Mouse (Mus musculus): ENCODE measurements around the gene Bnip2. TPM values are rescaled to one million over a fixed set of nuclear protein-coding genes. Genes with fewer than 3 reads are reported as not detected.

Bnip2 gene
- total and polyA plus RNA-seq, 2 experiments from 2014 or later, result 33.2 to 44.3 TPM

DNA sequence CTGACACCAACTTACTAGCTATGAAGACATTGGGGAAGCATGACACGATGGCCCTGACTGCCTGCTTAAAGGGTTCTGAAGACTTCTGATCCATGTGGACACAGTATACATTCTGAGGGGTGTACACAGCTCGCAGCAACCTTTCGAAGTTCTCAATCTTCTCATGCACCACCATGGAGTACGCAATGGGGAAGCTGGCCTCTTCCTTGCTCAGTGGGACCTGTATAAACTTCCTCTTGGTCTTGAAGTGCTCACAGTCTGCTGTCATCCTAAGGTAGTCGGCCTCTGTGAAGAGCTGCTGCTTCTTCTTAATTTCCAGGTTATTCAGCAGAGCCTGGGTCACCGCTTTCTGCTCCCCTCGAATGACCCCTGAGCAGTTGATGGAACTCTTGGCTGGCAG lies 45.4 kb downstream of the Bnip2 start:
- Histone ChIP-seq H3K4me1 (ENCODE audit: insufficient read depth, low read length) (no peaks in the 10 kb centered on the region), H3K9me3 (ENCODE audit: low read length) (no peaks in the 10 kb centered on the region), H3K9ac (replicated peaks; ENCODE audit: low read length) (no peak overlapping the region), H3K36me3 (ENCODE audit: insufficient read depth, low read length) (no peaks in the 10 kb centered on the region), H3K4me2 (ENCODE audit: low read depth, low read length) (no peak overlapping the region), H3K27ac (no peak overlapping the region), H3K27me3 (ENCODE audit: insufficient read depth, low read length) (no peaks in the 10 kb centered on the region), H3K4me3 (ENCODE audit: low read length) (no peak overlapping the region)
- no peak for TF ChIP-seq CTCF (IDR thresholded peaks at IDR 0.05; ENCODE audit: low read depth)
- WGBS, result 88% methylated on average over 7 of the region's 7 CpGs
- ATAC-seq (no peak), DNase-seq (ENCODE audit: low spot score) (no peak)

GRCm38 (mm10) chr9:70036646-70037045 lies 47.4 kb downstream of the Bnip2 start:
- no peak for ATAC-seq
- Histone ChIP-seq H3K4me1 (ENCODE audit: insufficient read depth, low read length) (no peaks in the 10 kb centered on the region), H3K9ac (replicated peaks; ENCODE audit: low read length) (no peak overlapping the region), H3K36me3 (ENCODE audit: insufficient read depth, low read length) (no peaks in the 10 kb centered on the region), H3K27ac (no peak overlapping the region), H3K27me3 (ENCODE audit: insufficient read depth, low read length) (no peaks in the 10 kb centered on the region), H3K4me3 (ENCODE audit: low read length) (no peak overlapping the region), H3K9me3 (ENCODE audit: low read length) (no peaks in the 10 kb centered on the region), H3K4me2 (ENCODE audit: low read depth, low read length) (no peak overlapping the region)
- TF ChIP-seq CTCF (IDR thresholded peaks at IDR 0.05; ENCODE audit: low read depth), result no peak
- no peak for DNase-seq (ENCODE audit: low spot score)
- WGBS, result 78% methylated on average over 4 of the region's 4 CpGs

DNA sequence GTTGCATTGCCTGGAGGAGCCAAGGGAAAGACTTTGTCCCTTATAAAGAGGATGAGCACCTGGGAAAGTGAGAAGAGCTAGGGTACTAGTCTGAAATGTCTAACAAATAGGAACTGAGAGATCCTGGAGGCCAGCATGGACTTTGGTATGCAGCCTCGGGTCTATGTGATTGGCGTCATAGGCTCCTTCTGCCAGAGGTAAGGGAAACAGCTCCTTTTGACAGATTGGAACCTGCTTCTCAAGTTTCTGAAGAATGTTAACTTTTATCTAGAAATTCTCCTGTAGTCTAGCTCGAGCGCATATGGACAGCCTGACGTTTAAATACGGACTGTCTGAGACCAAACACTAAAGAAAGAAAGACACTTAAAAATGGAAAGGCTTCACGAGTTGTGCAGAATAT lies 48.7 kb downstream of the Bnip2 start, which contains the start of gene Gcnt3:
Gene Gcnt3 (minus strand): TSS at position 101 of the 400 bp plus-strand sequence.
- no peak for TF ChIP-seq CTCF (IDR thresholded peaks at IDR 0.05; ENCODE audit: low read depth)
- H3K9ac ChIP-seq (replicated peaks; ENCODE audit: low read length), result no peak within 1 kb of the TSS
- WGBS, result 96% methylated on average over 7 of the region's 7 CpGs
- no peak within 1 kb of the TSS for H3K4me3 ChIP-seq (ENCODE audit: low read length)
- no peak within 1 kb of the TSS for H3K4me2 ChIP-seq (ENCODE audit: low read depth, low read length)
- ATAC-seq, result no peak
- H3K36me3 ChIP-seq (ENCODE audit: insufficient read depth, low read length), result no peaks in the 10 kb centered on the region
- no peaks in the 10 kb centered on the region for H3K27me3 ChIP-seq (ENCODE audit: insufficient read depth, low read length)
- no peaks in the 10 kb centered on the region for H3K9me3 ChIP-seq (ENCODE audit: low read length)
- H3K27ac ChIP-seq, result no peak within 1 kb of the TSS
- no peak for DNase-seq (ENCODE audit: low spot score)
- H3K4me1 ChIP-seq (ENCODE audit: insufficient read depth, low read length), result no peaks in the 10 kb centered on the region

- no peak overlapping the region for H3K4me2 ChIP-seq (ENCODE audit: low read depth, low read length)
- no peaks in the 10 kb centered on the region for H3K27me3 ChIP-seq (ENCODE audit: insufficient read depth, low read length)
- H3K36me3 ChIP-seq (ENCODE audit: insufficient read depth, low read length), result no peaks in the 10 kb centered on the region
- H3K27ac ChIP-seq, result no peak overlapping the region
- DNase-seq (ENCODE audit: low spot score), result no peak
- H3K9me3 ChIP-seq (ENCODE audit: low read length), result no peaks in the 10 kb centered on the region
- no peak for TF ChIP-seq CTCF (IDR thresholded peaks at IDR 0.05; ENCODE audit: low read depth)
- no peak for ATAC-seq
- H3K9ac ChIP-seq (replicated peaks; ENCODE audit: low read length), result no peak overlapping the region
- H3K4me1 ChIP-seq (ENCODE audit: insufficient read depth, low read length), result no peaks in the 10 kb centered on the region
- WGBS, result 89% methylated on average over 6 of the region's 6 CpGs
- no peak overlapping the region for H3K4me3 ChIP-seq (ENCODE audit: low read length)
Measured at GRCm38 (mm10) chr9:70039597-70040385, 50.5 kb downstream of the Bnip2 start.

- WGBS, result 82% methylated on average over 11 of the region's 11 CpGs
- ATAC-seq (no peak), DNase-seq (ENCODE audit: low spot score) (no peak)
- Histone ChIP-seq H3K27ac (no peak overlapping the region), H3K4me2 (ENCODE audit: low read depth, low read length) (no peak overlapping the region), H3K4me3 (ENCODE audit: low read length) (no peak overlapping the region), H3K27me3 (ENCODE audit: insufficient read depth, low read length) (no peaks in the 10 kb centered on the region), H3K4me1 (ENCODE audit: insufficient read depth, low read length) (no peaks in the 10 kb centered on the region), H3K9ac (replicated peaks; ENCODE audit: low read length) (no peak overlapping the region), H3K36me3 (ENCODE audit: insufficient read depth, low read length) (no peaks in the 10 kb centered on the region), H3K9me3 (ENCODE audit: low read length) (no peaks in the 10 kb centered on the region)
- TF ChIP-seq CTCF (IDR thresholded peaks at IDR 0.05; ENCODE audit: low read depth), result no peak
Measured at GRCm38 (mm10) chr9:70040570-70040969, 51.3 kb downstream of the Bnip2 start.

DNA sequence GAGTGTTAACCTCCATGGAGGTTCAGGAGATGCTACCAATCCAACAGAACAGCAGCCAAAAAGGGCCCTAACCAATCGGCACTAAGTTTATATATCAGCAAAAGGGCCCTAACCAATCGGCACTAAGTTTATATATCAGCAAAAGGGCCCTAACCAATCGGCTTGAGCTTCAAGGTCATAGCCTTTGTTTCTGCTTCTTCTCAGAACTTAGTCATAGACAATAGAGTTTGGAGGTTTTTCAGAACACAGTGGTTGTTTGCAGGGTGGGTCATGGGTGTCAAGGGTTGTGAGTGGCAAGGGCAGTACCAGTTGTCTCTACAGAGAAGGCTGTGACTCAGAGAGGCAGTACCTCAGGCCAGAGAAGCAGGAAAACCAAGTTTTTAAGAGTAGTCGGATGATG lies 52.9 kb downstream of the Bnip2 start:
- DNase-seq (ENCODE audit: low spot score) (no peak), ATAC-seq (no peak)
- Histone ChIP-seq H3K4me3 (ENCODE audit: low read length) (no peak overlapping the region), H3K9me3 (ENCODE audit: low read length) (no peaks in the 10 kb centered on the region), H3K27ac (no peak overlapping the region), H3K36me3 (ENCODE audit: insufficient read depth, low read length) (no peaks in the 10 kb centered on the region), H3K27me3 (ENCODE audit: insufficient read depth, low read length) (no peaks in the 10 kb centered on the region), H3K9ac (replicated peaks; ENCODE audit: low read length) (no peak overlapping the region), H3K4me1 (ENCODE audit: insufficient read depth, low read length) (no peaks in the 10 kb centered on the region), H3K4me2 (ENCODE audit: low read depth, low read length) (no peak overlapping the region)
- no peak for TF ChIP-seq CTCF (IDR thresholded peaks at IDR 0.05; ENCODE audit: low read depth)
- 91% methylated on average over 4 of the region's 4 CpGs for WGBS

GRCm38 (mm10) chr9:70042935-70043334 lies 53.7 kb downstream of the Bnip2 start:
- H3K9ac ChIP-seq (replicated peaks; ENCODE audit: low read length), result no peak overlapping the region
- no peaks in the 10 kb centered on the region for H3K27me3 ChIP-seq (ENCODE audit: insufficient read depth, low read length)
- no peaks in the 10 kb centered on the region for H3K4me1 ChIP-seq (ENCODE audit: insufficient read depth, low read length)
- no peak for DNase-seq (ENCODE audit: low spot score)
- WGBS, result 53% methylated on average over 1 of the region's 1 CpGs
- ATAC-seq, result no peak
- H3K9me3 ChIP-seq (ENCODE audit: low read length), result no peaks in the 10 kb centered on the region
- H3K36me3 ChIP-seq (ENCODE audit: insufficient read depth, low read length), result no peaks in the 10 kb centered on the region
- no peak overlapping the region for H3K4me2 ChIP-seq (ENCODE audit: low read depth, low read length)
- no peak overlapping the region for H3K4me3 ChIP-seq (ENCODE audit: low read length)
- H3K27ac ChIP-seq, result no peak overlapping the region
- TF ChIP-seq CTCF (IDR thresholded peaks at IDR 0.05; ENCODE audit: low read depth), result no peak

Measured in hindbrain, postnatal 0 days (tissue).